Mouse (Mus musculus): ENCODE data around the gene Baiap2l2.
A peak's percentile ranks its signal among the peaks of the same experiment; 100 is the strongest.

The Baiap2l2 gene

DNA sequence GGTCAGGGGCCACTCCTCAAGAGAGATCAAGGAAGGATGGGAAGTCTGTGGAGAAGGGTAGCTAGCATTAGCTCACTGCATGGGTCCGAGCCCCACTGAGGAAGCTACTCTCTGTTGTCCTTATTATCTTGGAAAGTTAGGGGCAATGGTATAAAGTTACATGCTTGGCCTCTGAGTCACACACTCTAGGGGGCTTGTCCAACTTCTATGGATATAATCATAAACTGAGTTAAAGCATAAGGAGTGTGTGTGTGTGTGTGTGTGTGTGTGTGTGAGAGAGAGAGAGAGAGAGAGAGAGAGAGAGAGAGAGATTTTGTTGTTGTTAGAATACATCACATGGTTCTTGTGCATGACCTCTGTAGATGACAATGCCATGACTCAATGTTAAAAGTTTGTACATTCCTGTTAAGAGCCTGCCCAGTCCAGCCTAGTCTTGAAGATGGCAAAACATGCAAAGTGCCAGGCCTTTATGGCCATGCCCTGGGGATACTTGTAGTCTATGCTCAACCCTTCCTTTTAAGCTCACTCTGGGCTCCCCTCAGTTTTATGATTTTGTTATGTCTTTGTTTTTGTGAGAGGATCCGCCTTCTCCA is 14.3 kb upstream of the Baiap2l2 start:
- DNase-seq: no peak

DNA sequence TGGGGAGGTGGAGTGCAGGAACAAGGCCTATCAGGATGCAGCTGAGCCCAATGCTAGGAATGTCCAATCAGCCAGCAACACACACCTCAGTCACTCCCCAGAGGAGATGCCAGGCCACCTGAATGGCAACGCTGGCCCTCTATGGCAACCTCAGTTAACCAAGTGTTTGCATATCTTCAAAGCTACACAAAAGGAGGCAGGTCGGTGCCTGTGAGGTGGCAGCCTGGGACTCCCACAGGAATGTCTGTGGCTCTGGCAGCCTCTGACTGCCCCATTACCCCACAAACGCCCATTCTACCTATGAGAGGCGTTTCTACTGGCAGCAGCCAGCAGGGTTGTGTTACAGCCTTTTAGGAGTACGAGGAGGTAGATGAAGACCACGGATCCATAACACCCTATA is 13.2 kb upstream of the Baiap2l2 start:
- no peak for DNase-seq

DNA sequence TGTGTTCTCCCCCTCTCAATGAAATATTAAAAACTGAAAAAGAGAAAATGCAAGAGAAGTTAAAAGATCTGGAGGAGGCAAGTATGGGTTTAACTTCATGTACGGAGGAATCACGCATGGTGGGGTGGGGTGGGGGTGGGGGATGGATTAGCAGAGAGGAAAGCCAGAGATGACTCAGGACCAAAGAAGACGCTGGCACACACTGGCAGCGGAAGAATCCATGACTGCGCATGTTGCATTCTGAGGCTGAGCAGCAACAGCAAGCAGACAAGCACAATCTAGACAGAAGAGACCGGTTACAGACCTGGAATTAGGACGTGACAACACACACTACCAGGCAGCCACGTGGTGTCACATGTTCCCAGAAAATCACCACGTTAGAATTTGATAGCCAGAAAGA is 7.4 kb upstream of the Baiap2l2 start:
- DNase-seq: no peak

DNA sequence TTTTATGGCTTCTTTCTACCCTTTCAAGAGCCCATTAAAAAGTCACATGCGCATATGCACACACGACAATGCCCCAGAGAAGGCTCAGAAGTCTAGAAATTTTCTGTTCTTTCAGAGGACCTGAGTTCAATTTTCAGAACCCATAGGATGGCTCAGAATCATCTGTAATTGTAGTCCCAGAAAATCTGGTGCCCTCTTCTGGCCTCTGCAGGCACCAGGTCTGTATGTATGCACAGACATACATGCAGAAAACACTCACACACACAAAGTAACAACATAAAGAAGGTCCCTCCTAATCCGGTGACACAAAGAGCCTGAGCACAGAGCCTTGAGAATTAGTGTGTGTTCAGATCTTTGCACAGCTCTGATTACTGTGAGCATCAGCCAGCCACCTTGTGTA is 5.0 kb upstream of the Baiap2l2 start:
- no peak for DNase-seq

DNA sequence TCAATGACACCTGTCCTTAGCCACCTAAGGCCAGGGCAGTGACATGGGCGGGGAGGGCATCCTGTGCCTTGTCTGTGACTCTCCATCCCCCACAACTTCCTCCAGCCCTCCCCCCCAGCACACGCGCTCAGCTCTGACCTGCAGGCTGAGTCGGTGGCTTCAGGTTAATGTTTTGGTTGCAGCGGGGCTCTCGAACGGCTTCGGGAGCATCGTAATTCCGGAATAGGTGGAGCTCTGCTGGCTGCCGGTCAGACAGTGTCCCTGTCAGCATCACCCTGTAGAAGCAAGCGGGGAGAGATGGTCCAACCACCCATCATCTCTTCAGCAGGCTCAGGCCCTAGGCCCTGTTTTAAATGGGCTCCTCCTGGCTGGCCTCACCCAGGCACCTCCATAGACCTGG is 4.1 kb upstream of the Baiap2l2 start:
- no peak for DNase-seq

DNA sequence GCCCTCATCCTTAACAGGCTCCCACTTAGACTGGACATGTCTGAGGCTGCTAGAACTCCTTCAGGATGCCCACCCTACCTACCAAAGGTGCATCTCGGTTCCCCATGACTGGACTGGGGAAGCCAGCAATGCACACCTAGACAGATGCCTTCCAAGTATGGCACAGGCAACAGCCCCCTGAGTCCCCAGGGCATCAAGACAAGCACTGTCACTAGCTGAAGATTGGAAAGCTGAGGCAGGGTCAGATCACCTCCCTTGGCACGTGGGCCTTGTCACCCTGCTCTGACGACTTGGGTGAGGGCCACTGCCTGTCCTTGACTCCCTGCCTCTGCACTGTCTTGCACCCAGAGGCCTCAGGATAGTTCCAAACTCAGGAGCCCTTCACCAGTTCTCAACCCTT is 3.0 kb upstream of the Baiap2l2 start:
- no peak for DNase-seq

DNA sequence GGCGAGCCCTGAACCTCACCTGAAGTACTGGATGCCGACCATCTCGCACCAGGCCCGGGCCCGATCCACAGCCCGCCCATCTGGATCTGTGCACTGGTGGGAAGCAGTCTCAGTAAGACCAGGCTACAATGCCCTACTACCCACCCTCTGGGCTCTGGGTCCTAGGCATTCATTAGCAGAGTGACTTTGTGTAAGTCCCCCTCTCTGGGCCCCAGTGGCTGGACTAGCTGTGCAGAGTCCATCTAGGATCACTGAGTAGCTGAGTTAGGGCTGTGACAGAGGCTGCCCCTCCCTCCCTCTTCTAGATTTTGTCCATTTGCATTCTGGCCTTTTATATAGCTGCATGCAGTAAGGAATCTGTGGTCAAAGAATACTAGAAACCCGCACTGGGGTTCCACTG is 1.8 kb upstream of the Baiap2l2 start:
- DNase-seq: peak; percentile 35 to 48

DNA sequence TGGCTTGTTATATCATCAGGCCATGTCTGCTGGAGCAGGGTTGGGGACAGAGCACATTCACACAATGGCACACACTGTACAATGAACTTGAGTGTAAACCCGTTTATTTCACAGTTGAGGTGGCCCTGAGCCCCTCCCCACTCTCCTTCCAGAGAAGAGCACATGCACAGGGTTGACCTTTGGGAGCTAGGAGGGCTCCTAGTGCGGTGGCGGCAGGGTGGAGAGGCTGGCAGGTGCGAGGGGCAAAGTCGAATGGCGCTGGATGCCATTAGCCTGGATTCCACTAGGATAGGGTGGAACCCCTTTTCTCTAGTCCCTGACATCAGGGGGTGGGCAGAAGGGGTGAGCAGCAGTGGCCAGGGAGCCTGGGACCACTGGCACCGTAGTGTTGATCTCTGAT is 804 bp upstream of the Baiap2l2 start:
- DNase-seq: peak; percentile 73 to 75

DNA sequence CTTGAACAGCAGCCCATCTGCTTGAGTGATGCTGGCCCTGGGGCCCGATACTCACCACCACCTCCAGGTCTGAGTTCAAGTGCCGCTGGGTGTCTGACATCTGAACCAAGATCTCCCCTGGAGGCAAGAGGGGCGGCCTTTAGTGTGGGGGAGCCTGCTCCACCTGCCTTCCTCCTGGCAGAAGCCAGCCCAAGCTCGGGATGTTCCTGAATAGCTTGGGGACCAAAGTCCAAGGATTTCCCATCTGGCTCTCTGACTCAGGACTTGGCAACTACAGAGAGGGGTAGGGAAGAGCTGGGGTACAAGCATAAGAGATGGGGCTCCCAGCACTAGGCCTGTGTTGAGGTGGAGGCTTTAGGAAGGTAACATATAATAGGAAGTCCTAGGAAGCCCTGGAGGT is 2.0 kb downstream of the Baiap2l2 start:
- peak; percentile 62 to 65 for DNase-seq

DNA sequence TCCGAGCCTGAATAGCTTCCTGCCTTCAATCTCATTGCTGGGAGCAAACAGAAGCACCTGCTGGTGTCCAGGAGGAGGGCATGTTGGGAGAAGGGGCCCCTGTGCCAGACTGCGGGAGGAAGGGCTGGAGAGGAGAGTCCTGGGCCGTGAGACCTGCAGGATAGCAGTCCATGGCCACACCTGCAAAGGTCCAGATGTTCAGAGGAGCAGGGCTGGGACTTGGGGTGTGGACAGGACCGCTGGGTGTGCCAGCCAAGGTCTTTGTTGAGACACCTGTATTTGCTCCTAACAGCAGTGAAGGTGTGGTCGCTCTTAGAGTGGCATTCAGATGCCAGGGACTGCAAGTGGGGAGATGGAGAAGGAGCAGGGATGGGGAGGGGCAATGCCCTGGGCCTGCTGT is 2.9 kb downstream of the Baiap2l2 start:
- no peak for DNase-seq

DNA sequence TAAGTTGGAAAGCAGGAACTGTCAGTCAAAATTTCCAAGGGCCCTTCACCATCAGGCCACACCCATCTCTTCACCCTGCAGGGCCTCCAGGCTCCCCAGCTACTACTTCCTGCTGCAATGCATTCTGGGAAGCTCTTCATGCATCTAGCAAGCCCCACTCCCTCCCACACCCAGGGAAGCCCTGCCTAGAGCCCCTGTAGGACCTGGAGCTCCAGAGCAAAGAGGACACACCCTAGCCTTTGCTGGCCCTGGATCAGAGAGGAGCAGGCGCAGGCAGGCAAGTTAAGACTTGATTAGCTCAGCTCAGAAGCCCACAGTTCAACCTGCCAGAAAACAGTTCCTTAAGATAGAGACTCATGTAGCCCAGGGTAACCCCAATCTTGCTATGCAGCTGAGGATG is 3.9 kb downstream of the Baiap2l2 start:
- no peak for DNase-seq

DNA sequence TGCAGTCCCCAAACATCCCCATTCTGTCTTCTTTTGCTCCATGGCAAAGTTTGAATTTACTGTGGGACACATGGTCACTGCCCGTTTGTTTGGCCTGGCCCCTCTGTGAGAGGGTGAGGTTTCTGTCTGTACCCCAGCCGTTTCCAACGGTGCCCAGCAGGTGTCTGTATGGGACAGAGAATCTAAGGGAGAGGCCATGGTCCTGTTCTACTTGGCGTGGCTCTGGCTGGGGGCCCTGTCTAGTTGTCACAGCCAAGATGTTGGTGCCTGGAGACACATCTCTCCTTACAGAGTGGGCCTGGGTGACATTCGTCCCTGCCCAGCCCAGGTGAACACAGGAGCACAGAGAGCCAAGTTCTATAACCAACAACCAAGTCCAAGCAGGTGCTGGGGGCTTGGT is 4.5 kb downstream of the Baiap2l2 start:
- DNase-seq: no peak

DNA sequence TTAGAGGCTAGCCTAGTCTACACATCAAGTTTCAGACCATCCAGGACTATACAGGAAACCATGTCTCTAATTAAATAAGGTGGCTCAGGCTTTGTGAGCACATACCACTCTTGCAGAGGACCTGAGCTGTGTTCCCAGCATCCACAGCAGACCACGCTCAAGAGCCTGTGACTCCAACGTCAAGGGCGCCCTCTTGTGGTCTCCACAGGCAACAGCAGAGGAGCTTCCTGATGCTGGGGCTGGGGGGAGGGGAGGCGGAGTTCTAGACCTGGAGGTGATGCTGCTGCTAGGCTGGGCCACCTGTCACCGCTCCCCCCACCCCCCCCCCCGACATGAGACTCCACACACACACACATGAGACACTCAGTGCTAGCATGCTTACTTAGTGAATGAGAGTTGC is 5.1 kb downstream of the Baiap2l2 start:
- DNase-seq: peak in 1 of 2 experiments; percentile 42

DNA sequence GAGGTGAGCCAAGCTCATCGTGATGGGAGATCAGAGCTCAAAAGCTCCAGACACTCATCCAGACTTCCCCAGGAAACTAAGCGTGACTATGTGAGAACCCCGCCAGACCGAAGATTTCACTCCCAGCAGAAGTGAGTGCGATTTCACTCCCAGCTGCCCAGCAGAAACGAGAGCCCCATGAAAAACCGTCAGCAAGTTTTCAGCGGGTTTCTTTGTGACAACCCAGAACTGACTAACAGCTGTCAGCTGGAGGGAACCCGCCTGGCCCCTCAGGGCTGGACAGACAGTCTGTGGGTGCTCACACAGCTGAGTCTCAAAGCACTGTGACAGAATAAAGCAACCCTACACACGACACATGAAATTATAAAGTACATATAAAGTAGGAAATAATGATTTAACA is 7.6 kb downstream of the Baiap2l2 start:
- no peak for DNase-seq

DNA sequence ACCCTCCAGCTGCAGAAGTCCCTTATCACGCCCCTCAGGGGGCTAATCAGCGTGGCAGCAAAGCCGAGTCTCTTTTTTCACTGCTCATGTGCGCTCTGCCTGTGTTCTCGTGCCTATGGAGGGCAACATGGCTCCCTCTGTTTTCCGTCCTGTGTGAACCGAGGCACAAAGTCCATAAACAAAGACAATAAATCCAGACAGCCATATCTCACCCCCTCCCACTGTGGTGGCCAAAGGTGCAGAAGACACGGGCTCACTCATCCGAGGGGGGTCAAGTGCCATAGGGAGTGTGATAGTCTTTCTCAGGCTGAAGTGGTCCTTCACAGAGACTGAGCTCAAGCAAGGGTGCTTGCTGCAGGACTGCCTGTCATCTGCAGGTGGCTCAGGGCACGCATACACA is 12.3 kb downstream of the Baiap2l2 start:
- DNase-seq: no peak

DNA sequence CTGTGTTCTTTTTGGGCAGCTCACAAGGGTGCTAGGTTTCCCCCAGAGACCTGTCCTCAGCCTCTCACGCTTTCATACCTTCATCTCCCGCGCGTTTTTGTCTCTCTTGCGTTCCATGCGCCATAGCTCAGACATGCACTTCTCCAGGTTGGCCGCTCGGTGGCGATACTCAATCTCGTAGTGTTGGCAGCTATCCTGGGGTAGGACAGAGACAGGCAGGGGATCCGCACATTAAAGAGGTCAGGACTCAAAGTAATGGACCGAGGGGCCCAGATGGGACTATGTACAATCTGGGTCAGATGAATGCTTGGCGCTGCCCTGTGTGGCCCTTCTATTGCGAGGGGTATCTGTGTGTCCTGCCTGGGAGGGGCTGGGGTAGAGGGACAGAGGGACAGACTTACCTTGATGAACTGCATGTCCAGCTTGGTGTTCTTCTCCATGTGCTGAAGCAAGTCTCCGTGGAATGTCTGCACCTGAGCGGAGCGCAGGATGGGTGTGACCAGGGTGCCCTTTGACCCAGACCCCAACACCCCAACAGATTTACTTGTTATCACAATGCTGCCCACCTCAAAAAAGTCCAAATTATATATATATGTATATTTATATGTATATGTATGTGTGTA is 14.1 kb downstream of the Baiap2l2 start:
- DNase-seq: no peak

DNA sequence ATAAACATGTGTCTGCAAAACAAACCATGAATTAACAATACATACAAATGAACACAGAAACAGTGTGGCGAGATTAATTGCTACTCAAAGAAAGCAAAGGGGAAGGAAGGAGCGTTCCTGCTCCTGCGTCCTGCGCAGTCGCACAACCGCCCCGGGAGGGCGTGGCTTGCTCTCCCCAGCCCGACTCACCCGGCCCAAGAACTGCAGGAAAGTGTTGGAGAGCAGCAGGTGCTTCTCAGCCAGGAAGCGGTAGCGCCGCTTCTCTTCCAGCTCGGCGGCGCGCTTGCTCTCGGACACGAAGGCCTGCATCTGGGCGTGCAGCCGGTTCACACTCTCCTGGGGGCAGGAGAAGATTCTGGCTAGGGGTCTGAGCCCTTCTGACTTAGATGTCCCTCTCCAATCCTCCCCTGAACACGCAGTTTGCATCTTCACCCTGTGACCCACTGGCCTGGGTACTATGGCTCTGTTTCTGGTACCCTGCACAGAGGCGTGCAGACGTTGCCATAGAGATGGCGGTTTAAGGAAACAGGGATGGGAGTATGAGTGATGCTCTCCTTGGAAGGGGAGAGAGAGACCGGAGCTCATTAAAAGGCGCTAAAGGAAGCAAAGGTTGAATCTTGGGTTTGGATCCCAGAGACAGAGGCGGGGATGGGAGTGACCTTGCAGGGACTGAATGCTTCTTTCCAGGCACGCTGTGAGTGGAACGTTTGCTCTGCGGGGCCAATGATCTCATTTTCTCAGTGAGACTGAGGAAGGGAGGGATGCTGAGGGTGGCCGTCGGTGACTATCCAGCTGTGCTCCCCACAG is 14.8 kb downstream of the Baiap2l2 start:
- DNase-seq: peak; percentile 41 to 48

DNA sequence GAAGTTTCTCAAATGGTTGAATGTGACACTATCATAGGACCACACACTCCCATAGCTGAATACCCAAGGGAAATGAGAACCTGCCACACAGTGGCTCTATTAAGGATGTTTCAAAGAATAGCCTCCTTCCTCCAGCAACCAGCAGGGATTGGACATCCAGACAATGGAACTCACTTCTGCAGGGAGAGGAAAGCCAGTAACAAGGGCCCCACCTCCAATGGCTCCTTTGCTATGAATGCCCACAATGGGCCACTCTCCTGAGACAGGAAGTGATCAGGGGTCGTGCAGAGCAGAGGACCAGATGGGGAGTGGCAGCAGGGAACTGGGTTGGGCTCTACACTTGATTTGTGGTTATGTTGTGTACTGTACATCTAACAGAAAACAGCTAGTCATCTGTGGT is 16.8 kb downstream of the Baiap2l2 start:
- DNase-seq: no peak

DNA sequence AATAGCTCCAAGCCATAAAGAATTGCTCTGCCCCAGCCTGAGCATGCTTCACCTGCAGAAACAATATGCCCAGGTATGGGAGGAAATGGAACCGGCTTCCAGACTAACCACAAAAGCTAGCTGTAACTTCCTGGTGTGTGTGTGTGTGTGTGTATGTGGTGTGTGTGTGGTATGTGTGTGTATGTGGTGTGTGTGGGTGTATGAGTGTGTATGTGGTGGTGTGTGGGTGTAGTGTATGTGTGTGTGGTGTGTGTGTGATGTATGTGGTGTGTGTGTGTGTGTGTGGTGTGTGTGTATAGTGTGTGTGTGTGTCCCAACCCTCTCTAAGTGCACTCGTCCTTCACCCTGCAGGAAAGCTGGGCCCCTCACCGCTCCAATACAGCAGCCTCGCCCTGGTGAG is 20.0 kb downstream of the Baiap2l2 start:
- no peak for DNase-seq

DNA sequence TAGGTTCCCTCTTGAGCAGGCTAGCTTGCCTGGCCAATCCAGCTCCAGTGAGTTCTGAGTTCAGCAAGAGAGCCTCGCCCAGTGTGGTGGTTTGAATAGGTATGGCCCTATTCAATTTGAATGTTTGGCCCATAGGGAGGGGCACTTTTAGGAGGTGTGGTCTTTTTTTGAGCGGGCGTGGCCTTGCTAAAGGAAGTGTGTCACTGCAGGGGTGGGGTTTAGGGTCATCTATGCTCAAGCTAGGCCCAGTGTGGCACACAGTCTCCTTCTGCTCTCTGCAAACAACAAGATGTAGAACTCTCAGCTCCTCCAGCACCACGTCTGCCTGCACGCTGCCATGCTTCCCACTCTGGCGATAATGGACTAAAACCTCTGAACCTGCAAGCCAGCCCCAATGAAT is 21.6 kb downstream of the Baiap2l2 start:
- DNase-seq: no peak

DNA sequence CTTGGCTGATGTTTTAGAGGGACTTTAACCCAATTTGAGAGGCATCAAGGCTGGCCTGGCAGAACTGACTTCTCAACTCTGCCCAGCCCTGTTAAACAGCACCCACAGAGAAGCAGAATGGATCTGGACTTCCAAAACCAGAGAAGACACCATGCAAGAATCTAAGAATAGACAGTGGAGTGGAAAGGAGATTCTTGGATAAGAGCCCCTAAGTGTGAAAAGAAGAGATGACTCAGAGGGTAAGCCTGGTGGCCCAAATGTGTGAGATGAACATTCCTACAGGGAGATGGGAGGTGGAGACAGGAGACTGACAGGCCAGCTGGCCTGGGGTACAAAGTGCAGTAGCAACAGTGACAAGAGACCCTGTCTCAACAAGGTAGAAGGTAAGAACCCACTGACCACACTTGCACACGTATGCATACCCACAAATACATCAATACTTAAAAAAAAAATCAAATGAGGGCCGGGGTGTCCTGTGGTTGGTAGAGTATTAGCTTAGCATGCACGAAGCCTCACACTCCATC is 22.5 kb downstream of the Baiap2l2 start:
- no peak for DNase-seq

DNA sequence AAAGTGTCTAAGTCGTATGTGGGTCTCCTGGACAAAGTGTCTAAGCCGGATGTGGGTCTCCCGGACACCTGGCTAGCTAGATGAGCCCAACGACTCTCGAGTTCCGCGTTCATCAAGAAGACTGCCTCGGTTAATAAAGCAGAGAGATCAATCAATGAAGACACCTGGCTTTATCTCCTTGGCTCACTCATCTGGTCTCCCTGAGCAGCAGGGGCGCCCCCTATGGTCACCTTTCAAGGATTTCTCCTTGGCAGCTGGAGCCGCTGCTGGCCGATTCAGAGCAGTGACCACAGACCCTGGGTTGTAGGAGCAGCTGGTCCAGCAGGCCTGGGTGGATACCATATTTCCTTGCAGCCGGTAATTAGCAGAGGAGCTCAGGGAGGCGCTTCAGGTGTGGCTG is 23.0 kb downstream of the Baiap2l2 start:
- no peak for DNase-seq

DNA sequence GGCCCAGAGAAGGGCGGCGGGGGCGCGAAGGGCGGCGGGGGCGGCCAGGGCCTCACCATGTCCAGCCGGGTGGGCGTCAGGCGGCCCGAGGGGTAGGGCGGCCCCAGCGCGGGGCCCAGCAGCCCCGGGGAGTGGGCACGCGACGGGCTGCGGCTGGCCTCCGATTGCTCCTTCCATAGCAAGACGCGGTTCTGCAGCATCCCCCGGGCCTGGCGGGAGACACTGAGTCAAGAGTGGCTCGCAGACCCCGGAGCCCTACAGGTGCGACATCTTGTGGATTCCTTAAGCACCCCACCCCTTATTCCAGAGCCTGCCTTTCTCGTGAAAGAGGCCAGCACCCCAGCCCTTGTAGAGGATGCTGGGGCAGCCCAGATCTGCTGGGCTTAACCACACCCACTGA is 23.6 kb downstream of the Baiap2l2 start:
- DNase-seq: no peak

DNA sequence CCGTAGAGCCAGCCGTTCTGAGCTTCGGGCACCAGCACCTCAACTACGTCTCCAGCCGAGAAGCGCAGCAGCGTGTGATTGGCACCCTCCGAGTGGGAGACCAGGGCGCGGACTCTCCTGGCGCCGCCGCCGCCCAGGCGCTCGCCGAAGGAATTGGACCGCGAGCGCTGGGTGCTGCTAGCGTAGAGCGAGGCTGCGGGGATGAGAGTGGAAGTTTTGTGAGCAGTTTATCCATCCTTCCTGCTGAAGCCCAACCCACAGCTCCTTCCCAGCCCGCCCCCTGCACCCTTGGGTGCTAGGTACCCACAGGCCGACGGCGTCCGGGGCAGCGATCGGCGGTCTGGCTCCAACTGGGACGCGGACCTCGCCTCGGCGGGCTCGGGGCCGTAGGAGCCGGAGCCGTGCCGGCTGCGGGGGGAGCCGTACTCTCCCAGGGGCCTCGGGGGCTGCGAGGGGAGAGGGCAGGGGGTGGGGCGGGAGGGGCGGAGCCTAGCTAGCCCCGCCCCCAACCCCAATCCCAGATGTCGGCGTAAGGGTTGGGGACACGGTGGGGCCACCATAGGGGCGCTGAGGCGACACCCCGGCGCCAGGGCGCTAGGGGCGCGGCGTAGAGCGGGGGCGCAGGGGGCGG is 24.1 kb downstream of the Baiap2l2 start:
- peak in 1 of 2 experiments; percentile 47 for DNase-seq
